Mouse (Mus musculus) brain, embryonic 14.5 days (tissue): ENCODE measurements around the gene St8sia4.

Source experiments
- CTCF ChIP-seq: fragments of 200-500 bp; IDR thresholded peaks from 2 replicates; pipeline ENCODE4 v1.5.1; 2012; ENCODE audit warnings: inconsistent platforms, mild to moderate bottlenecking, moderate library complexity, borderline replicate concordance; ENCODE audit not compliant: insufficient read depth, insufficient read length; ENCODE audit errors: extremely low read depth
- POLR2A ChIP-seq: fragments of 200-500 bp; IDR thresholded peaks from 2 replicates; pipeline ENCODE4 v1.6.1; 2012; ENCODE audit warnings: mild to moderate bottlenecking, inconsistent platforms, borderline replicate concordance; ENCODE audit not compliant: poor library complexity, insufficient read depth, insufficient read length, severe bottlenecking; ENCODE audit errors: extremely low read depth

- TF ChIP-seq CTCF (no peak), POLR2A (no peak)
These were observed 43.0 kb downstream of the St8sia4 start for GRCm38 (mm10) chr1:95624376-95624775.
